Mouse (Mus musculus): ENCODE data around the gene Rnase2a.
"Not testable (repeated sequence)": the region's sequence is repeated elsewhere in the genome, so short reads cannot be mapped to it uniquely, and the experiment has no call there.

Gene Rnase2a

DNA sequence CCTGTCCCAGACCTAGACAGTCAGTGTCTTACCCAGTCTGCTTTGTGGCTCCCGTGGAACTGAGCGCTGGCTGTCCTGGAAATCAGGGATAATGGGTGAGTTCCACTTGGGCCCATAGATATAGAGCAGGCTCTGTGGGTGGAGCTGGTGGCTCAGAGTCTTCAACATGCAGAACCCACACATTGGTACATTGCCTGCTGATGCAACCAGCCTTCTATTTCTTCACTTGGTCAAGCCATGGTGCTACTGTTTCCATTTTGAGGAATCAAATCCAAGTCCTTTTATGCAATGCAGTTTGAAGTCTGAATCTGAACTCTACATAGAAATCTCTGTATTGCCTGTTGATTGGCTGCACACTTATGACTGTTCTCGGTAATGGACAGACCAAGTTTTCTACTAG, at the start of gene Rnase2a:
Rnase2a (minus strand) TSS at position 72 of the 400 bp plus-strand sequence.
- DNase-seq (ENCODE audit: low read depth) = no peak

DNA sequence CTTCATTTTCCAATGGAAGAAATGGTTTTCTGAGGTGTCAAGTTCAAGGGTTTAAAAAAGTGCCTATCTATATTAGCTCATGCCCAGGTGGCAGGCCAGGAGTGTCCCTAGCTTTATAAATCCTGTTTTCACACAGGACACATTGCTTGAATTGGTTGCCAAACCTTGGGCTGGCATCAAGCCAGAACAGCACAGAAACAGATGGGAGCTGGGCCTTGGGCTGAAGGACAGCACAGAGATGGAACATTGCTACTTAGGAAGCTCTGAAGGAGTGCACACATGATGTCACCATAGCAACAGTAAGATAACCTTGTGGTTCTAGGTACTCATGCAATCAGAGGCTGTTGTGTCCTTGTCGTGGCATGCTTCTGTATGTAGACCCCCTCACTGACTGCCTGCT, 35.6 kb upstream of the Rnase2a start:
- no peak for DNase-seq (ENCODE audit: low read depth)

DNA sequence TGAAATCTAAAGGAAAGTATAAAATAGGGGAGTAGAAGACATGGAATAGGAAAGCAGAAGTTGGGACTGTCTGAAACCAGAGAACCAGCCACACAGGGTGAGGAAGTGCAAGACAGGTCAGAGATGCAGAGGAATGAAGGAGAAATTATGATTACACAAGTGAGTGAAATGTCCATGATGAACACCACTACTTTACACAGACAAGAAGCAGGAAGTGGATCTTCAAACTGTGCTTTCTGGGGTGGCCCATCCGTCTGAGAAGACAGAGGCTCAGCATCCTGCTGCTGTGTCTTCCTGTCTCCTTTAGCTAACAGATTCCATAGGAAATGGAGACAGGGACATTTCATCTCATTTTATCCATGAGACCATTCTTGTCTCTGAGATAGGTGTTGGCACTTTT, 22.6 kb upstream of the Rnase2a start:
- not testable (repeated sequence) for DNase-seq (ENCODE audit: low read depth)

DNA sequence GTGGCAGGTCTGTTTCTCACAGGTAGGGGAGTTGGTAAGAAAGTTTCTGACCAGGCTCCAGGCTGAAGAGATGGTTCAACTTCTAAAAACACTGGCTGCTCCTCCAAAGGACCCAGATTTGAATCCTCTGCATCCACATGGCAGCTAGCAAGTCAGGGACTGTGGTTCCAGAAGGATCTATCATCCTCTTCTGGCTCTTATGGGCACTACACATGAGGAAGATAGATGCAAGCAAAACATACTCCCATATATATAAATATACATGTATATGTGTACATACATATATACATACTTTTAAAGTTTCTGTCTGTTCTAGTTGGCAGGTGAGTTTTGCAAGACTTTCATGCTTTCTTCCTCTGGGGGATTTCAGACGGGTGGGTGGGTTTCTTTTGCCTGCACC, 12.8 kb upstream of the Rnase2a start:
- DNase-seq (ENCODE audit: low read depth) = no peak

DNA sequence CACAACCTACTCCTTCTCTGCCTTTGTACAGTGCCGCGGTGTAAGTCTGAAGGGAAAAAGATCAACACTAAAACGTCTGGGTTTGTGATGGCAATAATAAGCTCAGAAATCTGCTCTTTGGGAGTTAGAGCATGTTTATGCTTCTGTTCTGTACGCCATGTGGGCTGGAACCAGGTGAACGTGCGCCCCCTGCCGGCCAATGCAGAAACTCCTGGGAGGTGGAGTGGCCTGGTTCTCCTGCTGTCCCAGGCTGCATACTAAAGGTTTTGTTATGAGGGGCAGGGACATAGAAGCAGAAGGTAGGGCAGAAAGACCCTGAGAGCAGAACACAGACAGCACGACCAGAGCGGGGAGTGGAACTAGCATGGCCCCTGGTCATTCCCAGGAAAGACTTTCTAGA, 10.2 kb upstream of the Rnase2a start:
- peak; percentile 20 for DNase-seq (ENCODE audit: low read depth)

DNA sequence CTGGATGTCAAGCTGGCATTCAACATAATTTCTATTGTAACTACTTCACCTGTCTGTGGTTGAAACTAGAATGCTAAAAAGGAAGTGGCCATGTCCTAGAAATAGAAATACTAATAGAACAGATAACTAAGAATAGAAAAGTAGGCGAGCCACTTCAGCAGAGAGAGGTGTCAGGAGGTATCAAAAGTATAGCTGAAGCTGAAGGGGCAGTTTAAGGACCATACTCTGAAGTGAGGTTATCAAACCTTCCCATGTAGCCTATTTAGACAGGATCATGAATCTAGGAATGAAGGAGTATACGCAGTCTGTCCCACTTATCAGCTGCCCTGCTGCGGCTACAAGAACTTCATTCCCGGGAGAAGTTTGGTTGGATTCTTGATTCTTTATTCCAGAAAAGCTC, 9.8 kb upstream of the Rnase2a start:
- no peak for DNase-seq (ENCODE audit: low read depth)

DNA sequence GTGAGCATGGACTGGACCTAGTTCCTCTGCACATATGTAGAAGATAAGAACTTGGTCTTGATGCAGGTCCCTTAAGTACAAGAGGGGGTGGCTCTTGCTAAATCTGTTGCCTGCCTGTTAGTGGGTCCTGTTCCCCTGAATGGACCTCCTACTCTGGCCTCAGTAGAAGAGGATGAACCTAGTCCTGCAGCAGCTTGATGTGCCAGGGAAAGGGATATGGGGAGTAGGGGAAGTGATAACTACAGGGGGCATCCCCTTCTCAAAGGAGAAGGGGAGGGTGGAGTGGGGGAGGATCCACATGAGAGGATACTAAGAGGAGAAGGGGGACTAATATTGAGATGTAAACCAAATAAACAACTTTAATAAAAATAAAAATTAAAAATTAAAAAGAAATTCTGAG, 6.5 kb upstream of the Rnase2a start:
- no peak for DNase-seq (ENCODE audit: low read depth)

DNA sequence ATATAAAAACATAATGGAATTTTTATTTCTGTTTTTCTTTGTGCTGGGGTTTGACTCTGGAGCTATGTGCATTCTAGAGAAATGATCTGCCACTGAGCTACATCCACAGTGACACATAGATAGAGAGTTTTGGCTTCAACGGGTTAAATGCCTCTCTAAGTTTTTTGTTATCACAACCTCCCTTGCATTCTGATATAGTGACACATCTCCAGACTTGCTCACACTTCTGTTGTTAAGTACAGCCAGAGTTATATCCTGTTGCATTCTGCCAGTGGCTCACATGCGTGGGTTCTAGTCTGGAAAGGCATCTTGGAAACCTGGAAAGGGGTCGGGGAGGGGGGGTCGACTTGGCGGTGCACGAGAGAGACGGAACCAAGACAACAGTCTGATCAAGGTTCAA, 3.8 kb upstream of the Rnase2a start:
- no peak for DNase-seq (ENCODE audit: low read depth)

DNA sequence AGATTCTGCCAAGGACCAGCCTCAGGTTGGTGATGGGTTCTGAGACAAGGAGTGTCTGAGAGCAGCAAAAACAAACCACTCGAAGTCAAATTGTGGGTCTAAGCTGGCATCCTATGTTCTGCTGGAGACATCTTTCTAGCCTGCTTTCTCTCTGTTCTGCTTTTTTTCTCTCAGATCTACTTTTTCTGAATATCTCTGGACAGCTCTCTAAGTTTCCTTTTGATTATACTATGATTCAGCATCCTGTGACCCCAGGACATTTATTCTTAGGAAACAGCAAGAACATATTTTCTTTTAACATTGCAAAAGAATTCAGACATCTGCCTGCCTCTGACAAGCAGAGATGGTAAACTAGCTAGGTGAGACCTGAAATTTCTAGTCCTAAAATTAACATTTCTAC, 2.3 kb downstream of the Rnase2a start:
- no peak for DNase-seq (ENCODE audit: low read depth)

DNA sequence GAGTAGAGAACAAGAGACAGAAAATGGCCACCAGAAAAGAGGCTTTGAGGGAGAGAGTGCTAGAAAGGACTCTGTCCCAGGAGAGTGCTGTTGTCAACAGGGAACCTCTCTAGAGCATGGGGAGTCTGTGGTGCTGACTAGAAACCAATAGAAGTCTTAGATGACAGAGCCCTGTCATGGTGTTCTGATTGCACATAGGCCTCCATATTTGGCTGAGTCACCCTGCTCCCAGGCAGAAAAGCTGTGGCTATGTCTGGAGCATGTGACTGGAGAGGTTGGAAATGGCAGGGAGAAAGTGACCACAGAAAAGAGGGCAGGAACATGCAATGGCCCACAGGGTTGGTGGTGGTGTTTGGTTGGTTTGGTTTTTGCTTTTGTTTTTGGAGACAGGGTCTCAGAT, 3.7 kb downstream of the Rnase2a start:
- DNase-seq (ENCODE audit: low read depth) = not testable (repeated sequence)

DNA sequence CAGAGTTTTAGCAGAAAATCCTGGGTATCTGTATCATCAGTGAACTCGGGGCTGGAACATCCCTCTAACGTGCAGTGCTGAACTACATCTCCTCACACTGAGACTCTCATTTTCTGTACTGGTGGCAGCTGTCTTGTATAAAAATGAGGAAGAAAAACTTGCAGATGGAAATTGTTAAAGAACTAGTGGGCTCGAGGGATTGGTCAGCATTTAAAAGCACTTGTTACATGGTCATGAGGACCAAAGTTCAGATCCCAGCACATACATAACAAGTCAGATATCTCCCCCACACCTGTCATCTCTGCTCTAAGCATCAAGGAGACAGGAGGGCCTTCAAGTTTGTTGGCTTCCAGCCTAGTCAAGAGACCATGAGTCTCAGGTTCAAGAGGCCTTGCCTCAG, 5.6 kb downstream of the Rnase2a start:
- DNase-seq (ENCODE audit: low read depth) = no peak

DNA sequence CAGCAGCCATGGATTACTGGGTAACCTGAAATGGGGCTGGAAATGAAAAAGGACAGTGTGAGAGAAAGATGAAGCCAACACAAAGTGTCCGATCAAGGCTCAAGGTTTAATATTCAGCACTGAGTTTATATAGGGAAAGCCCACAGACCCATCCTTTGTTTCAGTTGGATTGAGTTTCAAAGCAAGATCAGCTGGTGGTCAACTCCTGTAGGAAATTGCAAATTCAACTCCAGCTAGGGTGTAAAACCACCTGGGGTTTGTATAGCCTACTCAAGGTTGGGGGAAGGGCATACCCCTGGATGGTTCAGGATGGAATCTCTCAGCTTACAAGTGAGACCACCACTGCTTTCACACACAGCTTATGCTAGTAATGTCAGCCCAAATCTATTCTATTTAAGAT, 8.2 kb downstream of the Rnase2a start:
- DNase-seq (ENCODE audit: low read depth) = no peak

DNA sequence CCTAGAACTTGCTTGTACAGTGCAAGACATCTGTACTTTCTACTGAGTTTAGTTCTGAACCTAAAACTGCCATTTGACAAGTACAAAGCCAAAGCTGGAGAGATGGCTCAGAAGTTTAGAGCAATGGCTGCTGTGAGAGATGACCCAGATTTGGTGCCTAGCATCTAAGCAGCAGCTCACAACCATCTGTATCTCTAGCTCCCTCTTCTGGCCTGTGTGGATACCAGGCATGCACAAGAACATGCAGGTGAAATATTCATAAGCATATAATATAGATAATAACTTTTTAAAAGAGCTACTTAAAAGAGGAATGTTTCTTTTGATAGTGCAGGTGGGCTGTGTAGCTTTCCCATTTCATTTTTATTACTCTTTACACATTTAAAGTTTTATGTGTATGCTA, 15.0 kb downstream of the Rnase2a start:
- peak; percentile 38 for DNase-seq (ENCODE audit: low read depth)

DNA sequence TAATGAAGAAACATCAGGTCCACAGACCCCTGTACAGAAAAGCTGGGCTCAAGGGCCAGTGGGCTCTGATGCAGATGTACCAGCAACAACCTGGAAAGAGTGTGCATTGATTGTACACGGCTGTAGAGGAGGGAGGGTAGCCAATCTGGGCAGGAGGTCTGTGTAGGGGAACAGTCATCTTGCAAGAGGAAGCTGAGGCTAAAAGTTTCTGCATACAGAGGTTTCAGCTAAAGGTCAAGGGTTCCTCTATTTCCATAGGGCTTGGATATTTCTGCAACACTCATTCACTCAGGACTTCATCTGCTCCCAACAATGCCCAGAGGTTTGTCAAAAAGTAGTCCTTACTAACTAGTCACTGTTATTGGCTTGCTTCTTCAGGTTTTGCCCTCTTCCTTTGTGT, 18.4 kb downstream of the Rnase2a start:
- not testable (repeated sequence) for DNase-seq (ENCODE audit: low read depth)

DNA sequence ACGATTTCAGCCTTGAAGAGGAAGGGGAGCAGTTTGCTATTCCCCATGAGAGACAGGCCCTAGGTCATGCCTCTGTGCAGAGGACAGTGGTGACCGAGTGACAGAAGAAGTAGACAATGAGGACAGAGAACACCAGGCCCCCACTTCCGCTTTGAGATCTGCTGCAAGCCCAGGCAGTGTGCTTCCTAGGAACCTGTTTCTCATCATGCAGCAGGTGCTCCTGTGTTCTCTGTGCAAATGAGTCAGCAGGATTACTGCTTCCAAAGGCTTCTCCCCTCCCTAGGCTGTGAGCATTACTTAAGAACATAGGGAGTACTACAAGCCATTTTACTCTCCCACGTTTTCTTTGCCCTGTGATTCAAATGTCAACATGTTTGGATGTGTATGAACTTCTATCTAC, 26.3 kb downstream of the Rnase2a start:
- DNase-seq (ENCODE audit: low read depth) = not testable (repeated sequence)

DNA sequence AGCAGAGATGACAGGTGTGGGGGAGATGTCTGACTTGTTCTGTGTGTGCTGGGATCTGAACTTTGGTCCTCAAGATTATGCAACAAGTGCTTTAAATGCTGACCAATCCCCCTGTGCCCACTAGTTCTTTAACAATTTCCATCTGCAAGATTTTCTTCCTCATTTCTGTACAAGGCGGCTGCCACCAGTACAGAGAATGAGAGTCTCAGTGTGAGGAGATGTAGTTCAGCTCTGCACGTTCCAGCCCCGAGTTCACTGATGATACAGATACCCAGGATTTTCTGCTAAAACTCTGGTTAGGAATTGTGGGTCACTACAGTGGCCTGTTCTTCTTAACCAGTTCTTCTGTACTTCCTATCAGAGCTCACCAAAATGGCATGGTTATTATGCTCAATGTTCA, 35.8 kb downstream of the Rnase2a start:
- DNase-seq (ENCODE audit: low read depth) = not testable (repeated sequence)
